Mouse (Mus musculus) C2C12 (cell line): ENCODE measurements around the gene Tvp23b.

ENCODE experiments used
- MAX ChIP-seq: IDR thresholded peaks from one replicate; pipeline ENCODE4 v1.6.1; 2011; ENCODE audit warnings: mild to moderate bottlenecking, control low read depth
- MYOG ChIP-seq: IDR thresholded peaks from one replicate; pipeline ENCODE4 v1.6.1; 2011; ENCODE audit not compliant: control insufficient read depth, insufficient read length; ENCODE audit errors: extremely low read depth

GRCm38 (mm10) chr11:62916765-62917164, 37.5 kb downstream of the Tvp23b start:
- TF ChIP-seq MYOG (no peak), MAX (no peak)
